ENCODE assay signal across 18 mouse cellular contexts in the genomic region with DNA sequence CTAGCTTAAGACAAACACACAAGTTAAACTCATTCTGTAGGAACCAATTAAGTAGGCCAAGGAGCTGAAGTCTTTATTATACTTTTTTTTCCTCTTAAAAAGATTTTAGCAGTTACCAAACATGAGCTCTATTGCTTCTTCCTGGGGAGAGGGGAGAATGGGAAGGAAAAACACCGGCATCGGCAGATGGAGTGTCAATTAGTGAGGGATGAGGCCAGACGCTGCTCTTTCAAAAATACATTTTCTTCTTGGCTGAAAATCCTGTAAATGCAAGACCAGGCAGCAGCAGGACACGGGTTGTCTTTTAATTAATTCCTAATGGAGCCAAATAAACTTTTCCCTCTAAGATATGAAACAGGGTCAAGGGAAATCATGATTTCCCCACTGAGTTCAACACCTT. TPM values are rescaled to one million over a fixed set of nuclear protein-coding genes. Genes with fewer than 3 reads are reported as not detected.
DNase-seq lines count a peak whose midpoint lies in the region; TF ChIP-seq lines count a peak whose summit lies in the region.
"Had no signal": no experiment of that assay in that cellular context is flagged by ENCODE, and none has a peak within 500 bp of the region (broad histone marks: within the 10 kb centered on the region; RNA-seq: fewer than 3 reads in every experiment).

No protein-coding gene starts in this region.

- TF ChIP-seq CTCF in layer of hippocampus, adult 2 months (conservative IDR thresholded peaks at IDR 0.05) = no peak
- no peak for TF ChIP-seq CTCF in left cerebral cortex, adult 2 months (IDR thresholded peaks at IDR 0.05)
- no peak for TF ChIP-seq CTCF in cortical plate, adult 2 months (IDR thresholded peaks at IDR 0.05; ENCODE audit: extremely low read depth, insufficient read depth, low read length)

- no peak overlapping the region for H3K4me3 ChIP-seq in layer of hippocampus, adult 2 months
- H3K4me3 ChIP-seq in left cerebral cortex, adult 2 months = no peak overlapping the region
- H3K4me3 ChIP-seq in cortical plate, adult 2 months (ENCODE audit: insufficient read depth, low read length) = no peak overlapping the region
- H3K4me3 ChIP-seq: embryonic facial prominence, embryonic 10.5 days; embryonic facial prominence, embryonic 12.5 days; forebrain, embryonic 13.5 days; forebrain, embryonic 15.5 days had no signal

- H3K27ac ChIP-seq in layer of hippocampus, adult 2 months = peak overlapping the region; percentile 57; the same call in 1 of the 2 replicates
- H3K27ac ChIP-seq in left cerebral cortex, adult 2 months = peak overlapping the region; percentile 11; the same call in 1 of the 2 replicates
- peak overlapping the region; percentile 69 for H3K27ac ChIP-seq in cortical plate, adult 2 months (ENCODE audit: insufficient read depth, low read length)
- H3K27ac ChIP-seq: embryonic facial prominence, embryonic 10.5 days; embryonic facial prominence, embryonic 12.5 days; forebrain, embryonic 13.5 days; forebrain, embryonic 15.5 days had no signal

- no peak for TF ChIP-seq POLR2A in cortical plate, adult 2 months (IDR thresholded peaks at IDR 0.05; ENCODE audit: extremely low read depth, insufficient read depth, low read length)

- peaks cover 2% of the 10 kb centered on the region; the same call in 1 of the 2 replicates for H3K4me1 ChIP-seq in cortical plate, adult 2 months (ENCODE audit: control insufficient read depth, insufficient read depth, low read length)

- DNase-seq in layer of hippocampus, adult 2 months (ENCODE audit: low spot score in 2 of 2) = no peak
- DNase-seq in layer of hippocampus, postnatal 10 days (ENCODE audit: low spot score in 2 of 2) = no peak
- DNase-seq in left cerebral cortex, adult 2 months (ENCODE audit: extremely low spot score in 1 of 2, low spot score in 2 of 2) = no peak
- no peak for DNase-seq in left cerebral cortex, adult 9 months (ENCODE audit: low spot score in 2 of 2)
- DNase-seq in brain, adult 2 months (ENCODE audit: low read depth, low spot score) = peak; percentile 58
- DNase-seq in cerebellum, postnatal 4 days (ENCODE audit: low spot score in 2 of 2) = no peak
- DNase-seq: adrenal gland, adult 2 months; adrenal gland, postnatal 25 days; cerebellum, adult 11-12 months; cerebellum, adult 9-10 months; cerebellum, postnatal 25 days had no signal

- intact Hi-C loops in left cerebral cortex, adult 2 months (cut with DNase I) = loop anchor here (2.0 to 5.0 kb wide), 2 partner anchors 111 to 188 kb away; partner anchors contain the start of gene Adam19

RNA-seq across cellular contexts. Expression of gene Lsm11, which starts 2.1 kb away (rescaled TPM):
- 10 to 100 TPM; 24.6 to 30.8 TPM for total RNA-seq in layer of hippocampus, adult 2 months (2021)
- 100 to 1,000 TPM; 153 to 154 TPM for total RNA-seq in layer of hippocampus, postnatal 10 days (2021)
- 10 to 100 TPM; 25.4 to 26.6 TPM for total RNA-seq in left cerebral cortex, adult 2 months (2021)
- 11.7 and 12.3 TPM in 2 replicates for polyA plus RNA-seq in cortical plate, adult 2 months (2012; rRNA removed)

RNA-seq across cellular contexts. Expression of gene Thg1l, which starts 8.5 kb away (rescaled TPM):
- total RNA-seq in layer of hippocampus, adult 2 months (2021) = 10 to 100 TPM in 1 of 2 experiments, 1 to 10 TPM in 1; 9.4 to 12.2 TPM
- 10 to 100 TPM; 12.9 to 13.5 TPM for total RNA-seq in layer of hippocampus, postnatal 10 days (2021)
- total RNA-seq in left cerebral cortex, adult 2 months (2021) = 10 to 100 TPM; 10.4 to 12.2 TPM
- 8.2 and 8.4 TPM in 2 replicates for polyA plus RNA-seq in cortical plate, adult 2 months (2012; rRNA removed)

RNA-seq across cellular contexts. Expression of gene Sox30, which starts 33.3 kb away (rescaled TPM):
- under 1 TPM in 1 of 2 experiments, not detected in 1; 0.15 TPM for total RNA-seq in layer of hippocampus, adult 2 months (2021)
- total RNA-seq in layer of hippocampus, postnatal 10 days (2021) = under 1 TPM; 0.18 to 0.29 TPM
- total RNA-seq in left cerebral cortex, adult 2 months (2021) = under 1 TPM; 0.12 to 0.25 TPM
- 0.04 and 0.08 TPM in 2 replicates for polyA plus RNA-seq in cortical plate, adult 2 months (2012; rRNA removed)
- total RNA-seq: common myeloid progenitor, adult 5-6 weeks; MEL had no signal
- polyA plus RNA-seq: forebrain, embryonic 13.5 days had no signal

Comparison
In these comparisons a context has a peak if more than half of its experiments do, and no peak if none do; other contexts are left out.
1. RNA of gene Lsm11, which starts 2.1 kb away (total RNA-seq): 153 to 154 TPM in layer of hippocampus, postnatal 10 days; 24.6 to 30.8 TPM in layer of hippocampus, adult 2 months and 25.4 to 26.6 TPM in left cerebral cortex, adult 2 months; every median in the first group is over 4 times any median in the second.
2. H3K27ac ChIP-seq: peak in every context shown above with its lines; median percentile 69 in cortical plate, adult 2 months; 57 in layer of hippocampus, adult 2 months; 11 in left cerebral cortex, adult 2 months.